Mouse (Mus musculus): ENCODE measurements at regions not wholly inside any gene's neighbourhood (a gene's known extent, or its start where the extent isn't known, plus 50 kb on each side); places are given as distances from the start of the nearest gene placed in this dataset.

DNA sequence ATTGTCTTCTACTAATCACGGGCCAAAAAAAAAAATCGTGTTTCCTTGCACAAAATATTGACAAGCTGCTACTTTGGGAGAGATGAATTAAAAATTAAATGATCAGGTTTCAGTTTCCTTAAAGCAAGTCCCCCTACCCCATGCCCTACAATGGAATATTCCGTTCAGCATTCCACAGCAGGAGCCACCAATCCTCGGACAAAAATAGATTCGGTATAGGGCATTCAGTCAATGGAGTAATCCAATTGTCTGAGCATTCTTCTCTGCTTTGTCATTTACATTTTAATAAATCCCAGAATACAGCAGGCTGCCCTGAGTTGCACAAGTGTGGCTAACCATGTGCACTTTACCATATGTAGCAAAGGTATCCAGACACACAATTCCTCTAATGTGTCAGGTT, 434.3 kb upstream of the Ubash3b start:
- Histone ChIP-seq H3K27ac (ENCODE audit: low read depth, low read length) (no peak overlapping the region), H3K9ac (ENCODE audit: low read depth, low read length) (no peak overlapping the region), H3K4me1 (replicated peaks; ENCODE audit: control insufficient read depth, insufficient read depth, low read length) (no peaks in the 10 kb centered on the region), H3K36me3 (ENCODE audit: control insufficient read depth, insufficient read depth) (no peaks in the 10 kb centered on the region), H3K4me2 (replicated peaks; ENCODE audit: low read depth) (no peak overlapping the region), H3K9me3 (ENCODE audit: control insufficient read depth) (no peaks in the 10 kb centered on the region), H3K4me3 (ENCODE audit: low read depth, low read length) (no peak overlapping the region), H3K27me3 (replicated peaks; ENCODE audit: control insufficient read depth, insufficient read depth, low read length) (no peaks in the 10 kb centered on the region)
- 57% methylated on average over 5 of the region's 5 CpGs for WGBS
- ATAC-seq, result no peak
- TF ChIP-seq CTCF (IDR thresholded peaks at IDR 0.05; ENCODE audit: low read depth), result no peak

DNA sequence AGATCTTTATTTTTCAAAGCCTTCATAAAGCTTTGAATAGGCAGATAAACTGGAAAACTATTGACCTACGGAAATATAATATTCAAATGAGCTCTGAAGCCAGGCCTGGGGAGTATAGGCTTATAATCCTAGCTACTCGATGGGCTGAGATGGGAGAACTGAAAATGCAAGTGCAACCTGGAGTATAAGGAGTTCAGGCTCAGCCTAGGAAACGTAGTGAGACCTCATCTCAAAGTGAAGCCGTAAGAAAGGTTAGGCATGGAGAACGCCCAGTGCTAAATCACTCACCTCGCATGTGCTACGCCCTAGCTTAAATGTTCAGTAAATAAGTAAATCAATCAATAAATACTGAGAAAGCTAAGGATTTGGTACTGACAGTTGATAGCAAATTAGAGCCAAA, 432.5 kb upstream of the Ubash3b start:
- Histone ChIP-seq H3K36me3 (ENCODE audit: control insufficient read depth, insufficient read depth) (no peaks in the 10 kb centered on the region), H3K27ac (ENCODE audit: low read depth, low read length) (no peak overlapping the region), H3K27me3 (replicated peaks; ENCODE audit: control insufficient read depth, insufficient read depth, low read length) (no peaks in the 10 kb centered on the region), H3K9me3 (ENCODE audit: control insufficient read depth) (no peaks in the 10 kb centered on the region), H3K4me3 (ENCODE audit: low read depth, low read length) (no peak overlapping the region), H3K9ac (ENCODE audit: low read depth, low read length) (no peak overlapping the region), H3K4me1 (replicated peaks; ENCODE audit: control insufficient read depth, insufficient read depth, low read length) (no peaks in the 10 kb centered on the region), H3K4me2 (replicated peaks; ENCODE audit: low read depth) (no peak overlapping the region)
- 69% methylated on average over 7 of the region's 7 CpGs for WGBS
- ATAC-seq, result no peak
- TF ChIP-seq CTCF (IDR thresholded peaks at IDR 0.05; ENCODE audit: low read depth), result no peak

GRCm38 (mm10) chr9:41592900-41593690, 431.6 kb upstream of the Ubash3b start:
- no peaks in the 10 kb centered on the region for H3K4me1 ChIP-seq (replicated peaks; ENCODE audit: control insufficient read depth, insufficient read depth, low read length)
- H3K27ac ChIP-seq (ENCODE audit: low read depth, low read length), result no peak overlapping the region
- no peak overlapping the region for H3K9ac ChIP-seq (ENCODE audit: low read depth, low read length)
- no peaks in the 10 kb centered on the region for H3K36me3 ChIP-seq (ENCODE audit: control insufficient read depth, insufficient read depth)
- no peaks in the 10 kb centered on the region for H3K9me3 ChIP-seq (ENCODE audit: control insufficient read depth)
- no peak for TF ChIP-seq CTCF (IDR thresholded peaks at IDR 0.05; ENCODE audit: low read depth)
- H3K4me3 ChIP-seq (ENCODE audit: low read depth, low read length), result no peak overlapping the region
- no peaks in the 10 kb centered on the region for H3K27me3 ChIP-seq (replicated peaks; ENCODE audit: control insufficient read depth, insufficient read depth, low read length)
- 89% methylated on average over 4 of the region's 4 CpGs for WGBS
- no peak overlapping the region for H3K4me2 ChIP-seq (replicated peaks; ENCODE audit: low read depth)
- ATAC-seq, result no peak

DNA sequence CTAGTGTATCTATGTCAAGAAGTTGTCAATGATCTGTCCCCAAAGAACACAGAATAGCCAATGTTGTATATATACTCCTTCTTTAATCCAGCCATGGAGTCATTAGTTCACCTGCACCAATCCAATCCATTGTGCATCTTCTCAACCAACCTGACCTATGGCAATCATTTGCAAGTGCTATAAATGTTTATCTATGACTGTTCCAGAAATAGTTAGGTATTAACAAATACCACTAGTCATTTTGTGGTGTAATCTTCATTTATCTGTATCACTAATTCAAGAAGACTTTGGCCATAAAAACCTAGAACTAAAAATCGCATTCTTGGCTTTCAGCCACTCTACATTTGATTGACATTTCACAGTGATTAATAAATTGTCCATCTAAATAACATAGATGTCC, 430.6 kb upstream of the Ubash3b start:
- no peak for TF ChIP-seq CTCF (IDR thresholded peaks at IDR 0.05; ENCODE audit: low read depth)
- no peaks in the 10 kb centered on the region for H3K27me3 ChIP-seq (replicated peaks; ENCODE audit: control insufficient read depth, insufficient read depth, low read length)
- H3K27ac ChIP-seq (ENCODE audit: low read depth, low read length), result no peak overlapping the region
- no peak overlapping the region for H3K9ac ChIP-seq (ENCODE audit: low read depth, low read length)
- H3K36me3 ChIP-seq (ENCODE audit: control insufficient read depth, insufficient read depth), result no peaks in the 10 kb centered on the region
- no peaks in the 10 kb centered on the region for H3K4me1 ChIP-seq (replicated peaks; ENCODE audit: control insufficient read depth, insufficient read depth, low read length)
- no peaks in the 10 kb centered on the region for H3K9me3 ChIP-seq (ENCODE audit: control insufficient read depth)
- ATAC-seq, result no peak
- H3K4me2 ChIP-seq (replicated peaks; ENCODE audit: low read depth), result no peak overlapping the region
- no peak overlapping the region for H3K4me3 ChIP-seq (ENCODE audit: low read depth, low read length)
- 68% methylated on average over 1 of the region's 1 CpGs for WGBS

- no peaks in the 10 kb centered on the region for H3K27me3 ChIP-seq (replicated peaks; ENCODE audit: control insufficient read depth, insufficient read depth, low read length)
- H3K4me1 ChIP-seq (replicated peaks; ENCODE audit: control insufficient read depth, insufficient read depth, low read length), result no peaks in the 10 kb centered on the region
- H3K27ac ChIP-seq (ENCODE audit: low read depth, low read length), result no peak overlapping the region
- WGBS, result 81% methylated on average over 4 of the region's 4 CpGs
- H3K36me3 ChIP-seq (ENCODE audit: control insufficient read depth, insufficient read depth), result no peaks in the 10 kb centered on the region
- no peak overlapping the region for H3K4me2 ChIP-seq (replicated peaks; ENCODE audit: low read depth)
- ATAC-seq, result no peak
- no peak overlapping the region for H3K9ac ChIP-seq (ENCODE audit: low read depth, low read length)
- TF ChIP-seq CTCF (IDR thresholded peaks at IDR 0.05; ENCODE audit: low read depth), result no peak
- no peaks in the 10 kb centered on the region for H3K9me3 ChIP-seq (ENCODE audit: control insufficient read depth)
- no peak overlapping the region for H3K4me3 ChIP-seq (ENCODE audit: low read depth, low read length)
These were observed 428.7 kb upstream of the Ubash3b start for GRCm38 (mm10) chr9:41590164-41590563.

- Histone ChIP-seq H3K4me1 (replicated peaks; ENCODE audit: control insufficient read depth, insufficient read depth, low read length) (no peaks in the 10 kb centered on the region), H3K36me3 (ENCODE audit: control insufficient read depth, insufficient read depth) (no peaks in the 10 kb centered on the region), H3K27me3 (replicated peaks; ENCODE audit: control insufficient read depth, insufficient read depth, low read length) (0 out of 2 replicates have a peak, but pooled peaks cover 4% of the 10 kb centered on the region), H3K27ac (ENCODE audit: low read depth, low read length) (no peak overlapping the region), H3K4me3 (ENCODE audit: low read depth, low read length) (no peak overlapping the region), H3K9ac (ENCODE audit: low read depth, low read length) (no peak overlapping the region), H3K4me2 (replicated peaks; ENCODE audit: low read depth) (no peak overlapping the region), H3K9me3 (ENCODE audit: control insufficient read depth) (no peaks in the 10 kb centered on the region)
- no peak for ATAC-seq
- no peak for TF ChIP-seq CTCF (IDR thresholded peaks at IDR 0.05; ENCODE audit: low read depth)
- 80% methylated on average over 9 of the region's 9 CpGs for WGBS
These were observed 427.2 kb upstream of the Ubash3b start for GRCm38 (mm10) chr9:41588466-41589425.
